Mouse (Mus musculus) right cerebral cortex, postnatal 4 days (tissue): ENCODE results near the gene Kcnk13.

Experiments used
- DNase-seq: peaks from one replicate; pipeline ENCODE4 v3.0.0-alpha.2; 2022

Gene Kcnk13

DNA sequence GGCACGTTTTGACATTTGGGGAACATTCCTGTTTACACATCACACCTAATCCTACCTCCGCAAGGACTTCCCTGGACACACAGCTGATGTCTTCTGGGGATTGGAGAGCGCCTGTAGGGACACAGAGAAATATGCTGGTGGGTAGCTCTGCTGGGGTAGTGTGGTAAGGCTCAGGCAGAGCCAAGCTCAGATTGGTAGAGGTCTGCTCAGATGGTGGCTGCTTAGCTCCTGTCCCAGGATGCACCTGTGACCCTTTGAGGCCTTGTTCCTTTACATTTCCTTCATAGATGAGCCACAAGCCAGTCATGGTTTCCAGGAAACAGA lies 136.4 kb downstream of the Kcnk13 start:
- DNase-seq = no peak

DNA sequence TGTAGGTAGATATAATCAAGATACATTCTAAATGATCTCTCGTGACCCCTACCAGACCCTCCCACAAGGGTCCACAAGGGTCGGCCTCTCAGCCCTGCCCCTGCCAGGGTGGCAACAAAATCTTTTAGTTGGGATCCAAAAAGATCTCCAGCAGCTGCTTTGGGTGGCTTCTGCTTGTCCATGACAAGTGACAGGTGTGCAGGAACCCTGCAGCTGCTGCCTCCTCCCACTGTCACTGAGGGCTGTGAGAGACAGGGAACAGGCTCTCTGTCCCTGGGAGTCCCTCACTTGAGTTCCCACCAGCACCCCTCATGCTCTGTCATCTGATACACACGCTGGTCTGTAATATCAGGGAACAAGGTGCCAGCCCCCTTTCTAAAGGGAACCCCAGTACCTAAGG lies 137.4 kb downstream of the Kcnk13 start:
- no peak for DNase-seq

DNA sequence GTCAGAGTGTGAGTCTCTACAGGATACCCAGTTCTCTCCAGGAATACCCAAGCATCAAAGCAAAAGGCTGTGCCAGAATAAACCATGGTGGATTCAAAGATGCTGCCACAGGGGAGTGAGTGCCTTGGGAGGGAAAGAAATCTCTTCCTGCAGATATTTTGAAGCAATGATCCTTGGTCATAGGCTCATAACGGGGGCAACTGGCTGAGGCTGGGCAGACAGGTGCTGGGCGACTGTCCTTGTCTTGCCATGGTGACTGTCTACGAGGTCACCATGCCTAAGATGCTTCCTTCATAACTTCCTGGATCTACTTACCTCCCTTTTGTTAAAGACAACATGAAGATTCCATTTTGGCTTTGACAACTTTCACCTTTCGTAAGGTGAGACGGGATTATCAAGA lies 140.2 kb downstream of the Kcnk13 start:
- DNase-seq = no peak

DNA sequence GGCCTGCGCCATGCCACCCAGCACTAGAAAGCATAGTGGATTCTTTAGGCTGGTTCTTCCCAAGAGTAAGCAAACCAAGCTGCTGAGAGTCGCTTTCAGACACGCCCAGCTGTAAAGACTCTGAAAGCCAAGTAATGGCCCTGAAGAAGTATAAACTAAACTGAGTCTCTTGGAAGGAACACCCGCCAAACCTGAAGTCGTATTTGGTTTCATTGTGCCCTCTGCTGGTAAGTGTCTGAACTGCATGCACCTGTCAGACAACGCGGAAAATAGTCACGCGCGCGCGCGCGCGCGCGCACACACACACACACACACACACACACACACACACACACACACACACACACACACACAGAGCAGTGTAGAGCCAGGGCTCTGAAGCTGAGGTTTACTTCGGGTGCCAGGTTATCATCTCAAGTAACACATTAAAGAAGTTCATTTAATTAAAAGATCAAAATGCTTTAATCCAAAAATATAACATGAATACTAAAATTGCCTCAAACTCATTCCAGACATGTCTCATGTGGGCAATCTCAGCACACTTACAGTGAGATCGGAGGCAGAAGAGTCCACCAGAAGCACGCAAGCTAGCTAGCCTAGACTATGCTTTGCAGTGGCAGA lies 142.1 kb downstream of the Kcnk13 start:
- peak; percentile 92 for DNase-seq

DNA sequence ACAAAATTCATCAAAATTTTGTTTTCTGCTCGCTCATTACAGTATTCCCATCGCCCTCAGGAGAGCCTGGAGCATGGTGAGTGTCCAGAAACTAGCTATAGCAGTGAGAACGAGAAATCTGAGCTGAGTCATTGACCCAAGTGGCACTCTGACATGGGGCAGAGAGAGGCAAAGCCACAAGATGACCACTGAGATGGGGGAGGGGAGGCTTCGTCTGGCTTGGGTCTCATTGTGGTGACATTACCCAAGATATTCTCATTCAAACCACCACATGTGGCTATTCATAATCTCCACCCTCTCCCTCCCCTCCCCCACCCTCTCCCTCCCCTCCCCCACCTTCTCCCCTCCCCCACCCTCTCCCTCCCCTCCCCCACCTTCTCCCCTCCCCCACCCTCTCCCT lies 143.1 kb downstream of the Kcnk13 start:
- DNase-seq = no peak

DNA sequence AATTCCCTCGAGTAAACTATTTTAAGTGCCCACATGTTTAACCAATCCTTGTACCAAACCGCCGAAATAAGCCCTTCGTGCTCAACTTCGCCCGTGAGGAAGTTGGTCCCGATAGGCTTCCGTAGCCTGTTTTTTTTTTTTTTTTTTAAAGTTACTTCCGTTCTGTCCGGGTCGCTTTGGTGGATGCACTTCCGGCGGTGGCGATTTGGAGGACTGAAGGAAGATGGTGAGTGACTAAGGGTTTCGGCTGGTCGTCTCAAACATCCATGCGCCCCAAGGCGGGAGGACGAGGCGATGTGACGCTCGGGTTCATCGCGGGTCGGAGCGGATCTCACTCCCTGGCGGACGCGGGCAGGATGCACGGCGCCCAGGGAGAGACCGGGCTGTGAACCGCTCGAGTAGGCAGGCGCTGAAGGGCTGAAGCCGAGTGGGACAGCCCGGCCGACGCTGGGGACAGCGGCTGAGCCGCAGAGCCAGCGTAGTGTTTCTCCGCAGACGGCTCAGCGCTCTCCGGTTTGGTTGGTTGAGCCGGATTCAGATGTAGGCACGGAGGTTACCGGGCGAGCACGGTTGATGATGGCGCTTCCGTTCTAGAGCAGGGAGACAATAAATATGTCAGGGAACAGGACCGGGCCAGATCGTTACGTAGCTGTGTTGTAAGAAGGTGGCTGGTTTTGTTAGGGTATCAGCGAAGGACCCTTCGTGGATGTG lies 145.8 kb downstream of the Kcnk13 start, which contains the start of gene Psmc1:
Gene Psmc1, plus strand, starts transcription at position 169 of the 711 bp plus-strand sequence.
- peak; percentile 74 for DNase-seq
